Mouse (Mus musculus) bone marrow, adult 2 months (tissue): ENCODE data around the gene Luc7l3. TPM values are rescaled to one million over a fixed set of nuclear protein-coding genes. Genes with fewer than 3 reads are reported as not detected.

Source experiments
- H3K27ac ChIP-seq: fragments of 200-500 bp; 2 replicates; pipeline ENCODE4 v1.5.1; 2012; ENCODE audit warnings: low read depth, mild to moderate bottlenecking, control low read depth, inconsistent platforms, low read length; ENCODE audit not compliant: control insufficient read depth, poor library complexity, insufficient read depth
- H3K4me1 ChIP-seq: fragments of 200-500 bp; 2 replicates; pipeline ENCODE4 v1.6.1; 2011; ENCODE audit warnings: low read length; ENCODE audit not compliant: control insufficient read depth, insufficient read depth
- H3K4me3 ChIP-seq: fragments of 200-500 bp; replicated peaks from 2 replicates; pipeline ENCODE3; 2011; ENCODE audit warnings: mild to moderate bottlenecking, low read depth, low read length, control low read depth; ENCODE audit not compliant: control insufficient read depth
- CTCF ChIP-seq: fragments of 200-500 bp; IDR thresholded peaks from 2 replicates; pipeline ENCODE4 v1.5.1; 2011; ENCODE audit warnings: low read length, control low read depth; ENCODE audit not compliant: control insufficient read depth, insufficient read depth
- POLR2A ChIP-seq: fragments of 200-500 bp; IDR thresholded peaks from 2 replicates; pipeline ENCODE4 v1.6.1; 2011; ENCODE audit warnings: low read depth, mild to moderate bottlenecking, control low read depth, low read length, borderline replicate concordance; ENCODE audit not compliant: control insufficient read depth
- WGBS: fragments of 180-500 bp; shearing (Covaris S2); methylation state at CpG from one replicate; pipeline ENCODE4 v1.1.7; 2018; 5-methylcytosine and 5-hydroxymethylcytosine counted together
- polyA plus RNA-seq: library from polyadenylated mRNA; stranded (reverse); fragments of >200 nt; gene quantifications from 2 replicates; pipeline ENCODE4 v1.2.4, GENCODE M21; 2011; ENCODE audit warnings: low replicate concordance; ENCODE audit not compliant: missing spikeins, insufficient read depth, insufficient read length

Luc7l3 gene
- polyA plus RNA-seq, 1 experiment = 213 TPM

- no peak for TF ChIP-seq POLR2A
- no peak for TF ChIP-seq CTCF
- Histone ChIP-seq H3K27ac (no peak overlapping the region), H3K4me3 (no peak overlapping the region), H3K4me1 (no peaks in the 10 kb centered on the region; the same call in 1 of the 2 replicates)
- 83% methylated on average over 9 of the region's 9 CpGs for whole genome bisulfite sequencing
Measured at GRCm38 (mm10) chr11:94355521-94356217, 33.9 kb upstream of the Luc7l3 start.

DNA sequence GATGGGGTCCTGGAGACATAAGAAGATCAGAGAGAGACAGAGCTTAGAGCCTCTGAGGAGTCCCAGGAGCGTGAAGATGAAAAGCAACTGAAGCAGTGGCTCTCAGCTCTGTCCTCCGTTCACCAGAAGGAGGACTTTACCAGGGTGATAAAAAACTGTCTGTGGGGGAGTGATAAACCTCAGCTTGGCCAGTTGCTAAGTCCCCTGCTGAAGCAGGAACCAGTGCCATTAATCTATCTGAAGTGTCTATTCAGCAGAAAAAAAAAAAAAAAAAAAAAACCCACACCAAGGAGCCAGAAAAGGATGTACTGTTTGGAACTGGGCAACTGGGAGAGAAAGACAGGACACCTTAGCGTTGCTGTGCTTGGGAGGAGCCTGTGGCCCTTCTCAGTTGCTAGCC lies 29.3 kb upstream of the Luc7l3 start:
- peak overlapping the region; percentile 54 for H3K27ac ChIP-seq
- WGBS = 40% methylated on average over 3 of the region's 3 CpGs
- H3K4me3 ChIP-seq = no peak overlapping the region
- TF ChIP-seq POLR2A (no peak), CTCF (no peak)
- no peaks in the 10 kb centered on the region; the same call in 1 of the 2 replicates for H3K4me1 ChIP-seq

DNA sequence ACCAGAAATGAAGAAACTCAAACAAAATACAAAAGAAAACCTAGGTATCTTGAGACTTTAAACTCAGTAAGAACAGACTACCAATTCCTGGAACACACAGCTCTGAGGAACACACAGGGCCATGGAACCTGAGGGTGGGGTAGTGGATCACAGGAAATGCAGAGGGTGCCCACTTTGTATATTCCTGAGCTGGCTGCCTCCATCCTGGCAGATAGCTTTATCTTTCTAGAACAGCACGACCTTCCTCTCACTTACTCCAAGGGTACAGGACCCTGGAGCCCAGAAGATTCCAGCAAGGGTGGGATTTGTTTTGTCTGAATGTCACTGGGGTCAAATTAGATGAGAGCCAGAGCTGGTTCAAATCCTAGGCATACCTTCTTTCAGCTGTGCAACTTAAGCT lies 28.5 kb upstream of the Luc7l3 start:
- WGBS = 52% methylated on average over 1 of the region's 1 CpGs
- H3K27ac ChIP-seq = no peak overlapping the region
- no peaks in the 10 kb centered on the region; the same call in 1 of the 2 replicates for H3K4me1 ChIP-seq
- no peak overlapping the region for H3K4me3 ChIP-seq
- no peak for TF ChIP-seq POLR2A
- TF ChIP-seq CTCF = no peak

GRCm38 (mm10) chr11:94349839-94350238 lies 28.1 kb upstream of the Luc7l3 start:
- WGBS = 63% methylated on average over 2 of the region's 2 CpGs
- H3K4me1 ChIP-seq = no peaks in the 10 kb centered on the region; the same call in 1 of the 2 replicates
- TF ChIP-seq POLR2A (no peak), CTCF (no peak)
- H3K27ac ChIP-seq = no peak overlapping the region
- H3K4me3 ChIP-seq = no peak overlapping the region

GRCm38 (mm10) chr11:94347063-94347575 lies 25.3 kb upstream of the Luc7l3 start:
- H3K4me3 ChIP-seq = no peak overlapping the region
- H3K27ac ChIP-seq = no peak overlapping the region
- no peak for TF ChIP-seq CTCF
- TF ChIP-seq POLR2A = no peak
- H3K4me1 ChIP-seq = no peaks in the 10 kb centered on the region; the same call in 1 of the 2 replicates
- WGBS = 84% methylated on average over 7 of the region's 7 CpGs

DNA sequence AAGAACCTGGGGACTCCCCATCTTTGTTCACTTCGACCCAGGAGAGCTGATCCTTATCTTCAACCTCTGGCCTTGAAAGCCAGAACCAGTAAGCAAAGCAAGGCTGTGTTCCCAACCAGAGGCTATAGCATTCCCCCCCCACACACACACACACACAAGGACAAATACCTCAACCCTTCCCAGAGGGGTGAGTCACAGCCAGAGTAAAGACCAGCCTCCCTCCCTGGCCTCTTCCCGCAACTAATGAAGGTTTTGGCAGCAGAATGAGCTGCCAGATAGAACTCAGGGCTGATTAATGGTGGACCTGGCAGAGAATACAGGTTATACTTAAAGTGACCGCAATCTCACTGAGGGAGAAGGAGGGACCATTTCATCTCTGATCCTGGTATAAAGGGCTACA lies 24.8 kb upstream of the Luc7l3 start:
- 56% methylated on average over 3 of the region's 3 CpGs for WGBS
- Histone ChIP-seq H3K27ac (no peak overlapping the region), H3K4me3 (no peak overlapping the region), H3K4me1 (no peaks in the 10 kb centered on the region; the same call in 1 of the 2 replicates)
- TF ChIP-seq CTCF = no peak
- TF ChIP-seq POLR2A = no peak

- no peak overlapping the region for H3K27ac ChIP-seq
- WGBS = 84% methylated on average over 10 of the region's 10 CpGs
- no peaks in the 10 kb centered on the region; the same call in 1 of the 2 replicates for H3K4me1 ChIP-seq
- no peak overlapping the region for H3K4me3 ChIP-seq
- no peak for TF ChIP-seq POLR2A
- no peak for TF ChIP-seq CTCF
Measured at GRCm38 (mm10) chr11:94345926-94346325, 24.1 kb upstream of the Luc7l3 start.

GRCm38 (mm10) chr11:94344470-94344869 lies 22.7 kb upstream of the Luc7l3 start:
- TF ChIP-seq CTCF = no peak
- no peak for TF ChIP-seq POLR2A
- Histone ChIP-seq H3K4me3 (no peak overlapping the region), H3K27ac (no peak overlapping the region), H3K4me1 (no peaks in the 10 kb centered on the region)
- 66% methylated on average over 1 of the region's 1 CpGs for WGBS
